ENCODE assay signal across 10 mouse cellular contexts in genomic region chr2:31239833-31240232, GRCm38 (mm10). TPM values are rescaled to one million over a fixed set of nuclear protein-coding genes. Genes with fewer than 3 reads are reported as not detected.
DNase-seq lines count a peak whose midpoint lies in the region; ATAC-seq and TF ChIP-seq lines count a peak whose summit lies in the region.
"Had no signal": no experiment of that assay in that cellular context is flagged by ENCODE, and none has a peak within 500 bp of the region (broad histone marks: within the 10 kb centered on the region; RNA-seq: fewer than 3 reads in every experiment).

No protein-coding gene starts in this region.

- H3K4me2 ChIP-seq in midbrain, embryonic 11.5 days, result peak overlapping the region; percentile 33
- no peak overlapping the region for H3K4me2 ChIP-seq in midbrain, embryonic 15.5 days
- peak overlapping the region; percentile 42 for H3K4me2 ChIP-seq in intestine, embryonic 14.5 days (ENCODE audit: low read length)
- H3K4me2 ChIP-seq in neural tube, embryonic 15.5 days, result peak overlapping the region; percentile 44

- WGBS in heart, embryonic 10.5 days, result 74% methylated on average over 6 of the region's 6 CpGs
- WGBS in heart, adult 2 months, result 86% methylated on average over 6 of the region's 6 CpGs
- WGBS in midbrain, embryonic 11.5 days, result 81% methylated on average over 6 of the region's 6 CpGs
- 87% methylated on average over 6 of the region's 6 CpGs for WGBS in midbrain, embryonic 15.5 days
- WGBS in intestine, embryonic 14.5 days, result 78% methylated on average over 6 of the region's 6 CpGs
- 88% methylated on average over 6 of the region's 6 CpGs for WGBS in neural tube, embryonic 15.5 days

- intact Hi-C loops in heart, adult 2 months (cut with DNase I), result no loop called here
- intact Hi-C loops in gastrocnemius, postnatal 36 days (cut with DNase I), result loop anchor here (5.0 kb wide), 1 partner anchor 38 kb away; no protein-coding TSS in a partner anchor

- H3K4me3 ChIP-seq in heart, embryonic 10.5 days, result peak overlapping the region; percentile 35; the same call in 1 of the 2 replicates
- no peak overlapping the region for H3K4me3 ChIP-seq in heart, adult 2 months
- H3K4me3 ChIP-seq in midbrain, embryonic 11.5 days (ENCODE audit: low read depth, low read length), result no peak overlapping the region; the same call in 1 of the 2 replicates
- H3K4me3 ChIP-seq in midbrain, embryonic 15.5 days, result no peak overlapping the region
- H3K4me3 ChIP-seq in intestine, embryonic 14.5 days (ENCODE audit: low read depth, low read length), result no peak overlapping the region
- H3K4me3 ChIP-seq in neural tube, embryonic 15.5 days (replicated peaks), result 0 out of 2 replicates have a peak overlapping the region, but pooled peaks have one; percentile 6

- H3K9ac ChIP-seq in heart, adult 2 months (ENCODE audit: low read depth, low read length), result no peak overlapping the region
- no peak overlapping the region for H3K9ac ChIP-seq in midbrain, embryonic 11.5 days (ENCODE audit: low read length)
- H3K9ac ChIP-seq in midbrain, embryonic 15.5 days, result no peak overlapping the region
- H3K9ac ChIP-seq in intestine, embryonic 14.5 days (ENCODE audit: low read length), result no peak overlapping the region
- H3K9ac ChIP-seq in neural tube, embryonic 15.5 days (replicated peaks), result no peak overlapping the region

- no peak for TF ChIP-seq EP300 in heart, adult 2 months (IDR thresholded peaks at IDR 0.05; ENCODE audit: insufficient read depth, low read depth, low read length)

- H3K9me3 ChIP-seq in heart, embryonic 10.5 days, result no peaks in the 10 kb centered on the region
- no peaks in the 10 kb centered on the region for H3K9me3 ChIP-seq in midbrain, embryonic 11.5 days (ENCODE audit: control insufficient read depth, low read length)
- H3K9me3 ChIP-seq in midbrain, embryonic 15.5 days, result no peaks in the 10 kb centered on the region
- H3K9me3 ChIP-seq in intestine, embryonic 14.5 days (ENCODE audit: control insufficient read depth, low read length), result no peaks in the 10 kb centered on the region
- H3K9me3 ChIP-seq in neural tube, embryonic 15.5 days (replicated peaks), result no peaks in the 10 kb centered on the region

- no peak for TF ChIP-seq POLR2A in heart, adult 2 months (IDR thresholded peaks at IDR 0.05; ENCODE audit: insufficient read depth, low read depth, low read length)

- H3K27me3 ChIP-seq in heart, embryonic 10.5 days (ENCODE audit: insufficient read depth, poor library complexity, severe bottlenecking), result peaks cover 29% of the 10 kb centered on the region
- H3K27me3 ChIP-seq in heart, adult 2 months (ENCODE audit: control insufficient read depth, insufficient read depth, low read length), result no peaks in the 10 kb centered on the region
- 0 out of 2 replicates have a peak, but pooled peaks cover 2% of the 10 kb centered on the region for H3K27me3 ChIP-seq in midbrain, embryonic 11.5 days (ENCODE audit: control insufficient read depth, insufficient read depth, low read length)
- no peaks in the 10 kb centered on the region; the same call in 1 of the 2 replicates for H3K27me3 ChIP-seq in midbrain, embryonic 15.5 days (replicated peaks)
- no peaks in the 10 kb centered on the region for H3K27me3 ChIP-seq in intestine, embryonic 14.5 days (replicated peaks; ENCODE audit: control insufficient read depth, insufficient read depth, low read length)
- H3K27me3 ChIP-seq in neural tube, embryonic 15.5 days (replicated peaks), result peaks cover 4% of the 10 kb centered on the region; the same call in 1 of the 2 replicates

- H3K36me3 ChIP-seq in heart, embryonic 10.5 days, result no peaks in the 10 kb centered on the region
- H3K36me3 ChIP-seq in heart, adult 2 months (ENCODE audit: control insufficient read depth, insufficient read depth, low read length), result no peaks in the 10 kb centered on the region
- H3K36me3 ChIP-seq in midbrain, embryonic 11.5 days (ENCODE audit: control insufficient read depth, insufficient read depth, low read length), result no peaks in the 10 kb centered on the region
- no peaks in the 10 kb centered on the region for H3K36me3 ChIP-seq in midbrain, embryonic 15.5 days (replicated peaks)
- H3K36me3 ChIP-seq in intestine, embryonic 14.5 days (ENCODE audit: control insufficient read depth, insufficient read depth, low read length), result no peaks in the 10 kb centered on the region
- no peaks in the 10 kb centered on the region for H3K36me3 ChIP-seq in neural tube, embryonic 15.5 days

- TF ChIP-seq CTCF in heart, adult 2 months (IDR thresholded peaks at IDR 0.05), result no peak

- no peak for DNase-seq in heart, embryonic 10.5 days (ENCODE audit: low spot score)
- no peak for DNase-seq in heart, adult 2 months
- DNase-seq in midbrain, embryonic 11.5 days (ENCODE audit: low spot score, missing footprints), result no peak
- DNase-seq in intestine, embryonic 14.5 days (ENCODE audit: low spot score), result no peak
- no peak for DNase-seq in gastrocnemius, postnatal 36 days
- no peak for DNase-seq in cerebellum, postnatal 10 days
- DNase-seq: heart, postnatal 14 days; lung, adult 2 months had no signal

- ATAC-seq in midbrain, embryonic 11.5 days (ENCODE audit: low FRiP score), result no peak
- no peak for ATAC-seq in midbrain, embryonic 15.5 days (replicated peaks)
- no peak for ATAC-seq in intestine, embryonic 14.5 days (replicated peaks; ENCODE audit: low FRiP score, low TSS enrichment, low read depth)
- no peak for ATAC-seq in neural tube, embryonic 15.5 days (ENCODE audit: low FRiP score)

- H3K27ac ChIP-seq in heart, embryonic 10.5 days, result no peak overlapping the region
- no peak overlapping the region for H3K27ac ChIP-seq in heart, adult 2 months
- H3K27ac ChIP-seq in midbrain, embryonic 11.5 days (ENCODE audit: low read depth, low read length), result no peak overlapping the region
- H3K27ac ChIP-seq in midbrain, embryonic 15.5 days, result no peak overlapping the region
- no peak overlapping the region for H3K27ac ChIP-seq in intestine, embryonic 14.5 days (ENCODE audit: low read depth)
- no peak overlapping the region for H3K27ac ChIP-seq in neural tube, embryonic 15.5 days (replicated peaks)

- peaks cover 23% of the 10 kb centered on the region for H3K4me1 ChIP-seq in heart, embryonic 10.5 days
- H3K4me1 ChIP-seq in heart, adult 2 months (ENCODE audit: control insufficient read depth, insufficient read depth, low read length), result no peaks in the 10 kb centered on the region
- H3K4me1 ChIP-seq in midbrain, embryonic 11.5 days (ENCODE audit: control insufficient read depth, insufficient read depth, low read length), result 0 out of 2 replicates have a peak, but pooled peaks cover 3% of the 10 kb centered on the region
- peaks cover 6% of the 10 kb centered on the region for H3K4me1 ChIP-seq in midbrain, embryonic 15.5 days
- H3K4me1 ChIP-seq in intestine, embryonic 14.5 days (replicated peaks; ENCODE audit: control insufficient read depth, insufficient read depth, low read length), result peaks cover 11% of the 10 kb centered on the region; the same call in 1 of the 2 replicates
- H3K4me1 ChIP-seq in neural tube, embryonic 15.5 days, result peaks cover 14% of the 10 kb centered on the region

- no peaks in the 10 kb centered on the region for H3K79me2 ChIP-seq in heart, adult 2 months (replicated peaks; ENCODE audit: control insufficient read depth, insufficient read depth, low read length)

RNA-seq across cellular contexts. Expression of gene Ncs1, which starts 5.8 kb away (rescaled TPM):
- polyA plus RNA-seq in heart, embryonic 10.5 days (2016; fragmentation: Nextera tagmentation; extraction: Ambion mirVana), result 44.7 and 51.8 TPM in 2 replicates
- 10 to 100 TPM; 11.8 to 14.1 TPM for total RNA-seq in heart, adult 2 months (2021)
- 5.9 and 8.3 TPM in 2 replicates for polyA plus RNA-seq in heart, adult 2 months (2012; rRNA removed)
- 64.3 and 67.4 TPM in 2 replicates for polyA plus RNA-seq in midbrain, embryonic 11.5 days (2014; fragmentation: Nextera tagmentation; extraction: Ambion mirVana)
- 172 and 183 TPM in 2 replicates for polyA plus RNA-seq in midbrain, embryonic 15.5 days (2015; fragmentation: Nextera tagmentation; extraction: Ambion mirVana)
- polyA plus RNA-seq in intestine, embryonic 14.5 days (2014; fragmentation: Nextera tagmentation; extraction: Ambion mirVana), result 35.3 and 39.1 TPM in 2 replicates
- 145 and 179 TPM in 2 replicates for polyA plus RNA-seq in neural tube, embryonic 15.5 days (2015; fragmentation: Nextera tagmentation; extraction: Ambion mirVana)
- 1 to 10 TPM; 4.0 to 4.9 TPM for total RNA-seq in gastrocnemius, postnatal 36 days (2021)

Comparison
In these comparisons a context has a peak if more than half of its experiments do, and no peak if none do; other contexts are left out.
1. H3K4me3 ChIP-seq: peak in heart, embryonic 10.5 days (single experiment) and neural tube, embryonic 15.5 days (single experiment); none in heart, adult 2 months (single experiment), midbrain, embryonic 11.5 days (single experiment), midbrain, embryonic 15.5 days (single experiment) and intestine, embryonic 14.5 days (single experiment).